Mouse (Mus musculus) bone marrow, adult 2 months (tissue): ENCODE data around the gene Retreg3. TPM values are rescaled to one million over a fixed set of nuclear protein-coding genes. Genes with fewer than 3 reads are reported as not detected.

ENCODE experiments used
- H3K27ac ChIP-seq: fragments of 200-500 bp; 2 replicates; pipeline ENCODE4 v1.5.1; 2012; ENCODE audit warnings: low read depth, mild to moderate bottlenecking, control low read depth, inconsistent platforms, low read length; ENCODE audit not compliant: control insufficient read depth, poor library complexity, insufficient read depth
- H3K4me1 ChIP-seq: fragments of 200-500 bp; 2 replicates; pipeline ENCODE4 v1.6.1; 2011; ENCODE audit warnings: low read length; ENCODE audit not compliant: control insufficient read depth, insufficient read depth
- H3K4me3 ChIP-seq: fragments of 200-500 bp; replicated peaks from 2 replicates; pipeline ENCODE3; 2011; ENCODE audit warnings: mild to moderate bottlenecking, low read depth, low read length, control low read depth; ENCODE audit not compliant: control insufficient read depth
- CTCF ChIP-seq: fragments of 200-500 bp; IDR thresholded peaks from 2 replicates; pipeline ENCODE4 v1.5.1; 2011; ENCODE audit warnings: low read length, control low read depth; ENCODE audit not compliant: control insufficient read depth, insufficient read depth
- POLR2A ChIP-seq: fragments of 200-500 bp; IDR thresholded peaks from 2 replicates; pipeline ENCODE4 v1.6.1; 2011; ENCODE audit warnings: low read depth, mild to moderate bottlenecking, control low read depth, low read length, borderline replicate concordance; ENCODE audit not compliant: control insufficient read depth
- WGBS: fragments of 180-500 bp; shearing (Covaris S2); methylation state at CpG from one replicate; pipeline ENCODE4 v1.1.7; 2018; 5-methylcytosine and 5-hydroxymethylcytosine counted together
- polyA plus RNA-seq: library from polyadenylated mRNA; stranded (reverse); fragments of >200 nt; gene quantifications from 2 replicates; pipeline ENCODE4 v1.2.4, GENCODE M21; 2011; ENCODE audit warnings: low replicate concordance; ENCODE audit not compliant: missing spikeins, insufficient read depth, insufficient read length

Retreg3 gene
- polyA plus RNA-seq, 1 experiment, result 49.4 TPM

DNA sequence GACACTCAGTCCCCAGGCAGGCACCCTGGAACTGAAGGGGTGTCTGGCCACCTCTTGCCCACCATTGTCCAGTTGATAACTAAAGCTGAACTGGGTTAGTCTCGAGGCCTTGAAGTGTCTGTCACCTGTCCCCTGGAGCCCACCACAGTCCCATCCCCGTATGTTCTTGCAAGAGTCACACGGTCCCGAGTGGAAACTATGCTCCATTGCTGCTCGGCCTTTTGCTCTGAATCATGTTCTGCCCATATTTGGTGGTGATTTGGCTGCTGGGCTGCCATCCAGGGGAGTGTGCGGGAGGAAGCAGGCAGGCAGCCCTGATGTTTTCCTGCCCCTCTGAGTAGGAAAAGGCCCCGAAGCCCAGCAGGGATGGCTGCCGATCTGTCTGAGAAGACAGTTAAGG is 59.6 kb downstream of the Retreg3 start:
- no peak for TF ChIP-seq CTCF
- TF ChIP-seq POLR2A, result no peak
- WGBS, result 40% methylated on average over 8 of the region's 8 CpGs
- H3K4me3 ChIP-seq, result no peak overlapping the region
- H3K4me1 ChIP-seq, result peaks cover 15% of the 10 kb centered on the region
- peak overlapping the region; percentile 39; the same call in 1 of the 2 replicates for H3K27ac ChIP-seq

DNA sequence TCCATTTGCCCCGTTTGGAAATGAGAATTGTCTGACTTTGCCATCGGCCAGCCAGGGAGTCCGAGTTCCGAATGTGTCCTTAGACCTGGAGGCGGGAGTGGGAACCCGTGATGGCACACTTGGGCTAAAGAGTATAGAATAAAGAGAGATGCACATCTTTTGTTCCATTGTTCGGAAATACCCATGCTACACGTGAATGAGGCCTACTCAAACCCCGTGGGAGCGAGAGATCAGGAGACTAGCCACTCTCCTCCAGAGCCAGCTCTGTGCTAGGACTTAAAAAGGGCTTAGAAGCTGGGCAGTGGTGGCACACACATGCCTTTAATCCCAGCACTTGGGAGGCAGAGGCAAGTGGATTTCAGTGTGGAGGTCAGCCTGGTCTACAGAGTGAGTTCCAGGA is 60.2 kb downstream of the Retreg3 start:
- no peak for TF ChIP-seq CTCF
- no peak for TF ChIP-seq POLR2A
- WGBS, result 91% methylated on average over 10 of the region's 10 CpGs
- no peak overlapping the region for H3K4me3 ChIP-seq
- peaks cover 15% of the 10 kb centered on the region for H3K4me1 ChIP-seq
- no peak overlapping the region; the same call in 1 of the 2 replicates for H3K27ac ChIP-seq

DNA sequence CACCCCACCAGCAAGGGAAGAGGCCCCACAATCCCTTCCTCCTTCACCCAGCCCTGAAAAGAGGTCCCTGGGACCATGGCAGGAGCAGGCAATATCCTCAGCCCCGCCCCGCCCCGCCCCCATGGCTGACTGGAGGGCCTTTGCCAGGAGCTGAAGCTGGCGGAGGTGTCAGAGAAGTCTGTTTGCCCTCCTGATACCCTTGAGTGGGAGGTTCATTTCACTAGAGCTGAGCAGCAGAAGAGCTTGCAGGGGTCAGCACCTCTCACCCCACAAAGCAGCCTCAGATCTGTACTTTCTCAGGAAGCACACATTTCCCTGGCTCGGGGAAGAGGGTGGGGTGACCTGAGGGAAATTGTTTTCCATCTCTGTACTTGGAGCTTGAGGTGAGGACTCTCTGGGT is 61.0 kb downstream of the Retreg3 start:
- no peak for TF ChIP-seq CTCF
- TF ChIP-seq POLR2A, result no peak
- Histone ChIP-seq H3K4me1 (peaks cover 11% of the 10 kb centered on the region), H3K27ac (no peak overlapping the region), H3K4me3 (no peak overlapping the region)
- 67% methylated on average over 5 of the region's 5 CpGs for WGBS

DNA sequence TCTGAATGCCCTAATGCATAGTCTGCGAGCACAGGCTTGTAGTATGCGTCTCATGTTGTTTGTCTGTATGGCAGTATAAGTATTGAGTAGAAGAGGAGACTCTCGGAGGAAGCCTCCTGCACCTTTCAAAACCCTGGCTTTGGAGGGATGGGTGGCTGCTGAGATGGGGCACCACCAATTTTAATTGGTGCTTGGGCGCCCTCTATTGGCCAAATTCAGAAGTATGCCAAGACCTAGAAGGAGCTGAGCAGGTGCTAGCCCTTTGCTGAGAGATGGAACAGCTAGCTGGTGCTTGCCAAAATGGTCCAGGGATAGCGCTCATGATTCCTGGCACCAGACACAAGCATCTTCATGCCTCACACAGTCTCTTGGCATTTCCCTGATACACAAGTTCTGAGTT is 61.8 kb downstream of the Retreg3 start:
- peak; percentile 75 for TF ChIP-seq CTCF
- TF ChIP-seq POLR2A, result no peak
- Histone ChIP-seq H3K4me3 (no peak overlapping the region), H3K27ac (no peak overlapping the region), H3K4me1 (peaks cover 5% of the 10 kb centered on the region)
- 30% methylated on average over 5 of the region's 5 CpGs for WGBS

GRCm38 (mm10) chr11:101056885-101057284 is 62.8 kb downstream of the Retreg3 start:
- Histone ChIP-seq H3K27ac (no peak overlapping the region), H3K4me1 (peaks cover under 1% of the 10 kb centered on the region), H3K4me3 (no peak overlapping the region)
- 79% methylated on average over 8 of the region's 8 CpGs for WGBS
- TF ChIP-seq POLR2A (no peak), CTCF (no peak)

DNA sequence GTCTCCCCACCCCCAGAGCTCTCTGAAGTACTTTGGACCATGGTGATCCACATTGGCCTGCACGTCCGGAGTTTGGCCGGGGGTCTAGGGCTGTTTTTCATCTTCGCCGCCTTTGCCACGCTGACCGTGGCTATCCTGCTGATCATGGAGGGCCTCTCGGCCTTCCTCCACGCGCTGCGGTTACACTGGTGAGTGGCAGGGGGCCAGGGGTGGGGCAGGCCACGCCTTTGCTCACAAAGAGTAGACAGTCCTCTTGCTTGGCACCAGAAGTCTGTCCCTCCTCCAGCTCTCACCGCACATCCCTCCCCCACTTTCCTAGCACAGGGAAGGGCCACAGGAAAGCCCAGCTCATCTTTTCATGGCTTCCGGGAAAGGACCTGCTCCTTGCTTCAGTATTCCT is 64.3 kb downstream of the Retreg3 start:
- Histone ChIP-seq H3K4me3 (no peak overlapping the region), H3K4me1 (peaks cover 4% of the 10 kb centered on the region), H3K27ac (no peak overlapping the region; the same call in 1 of the 2 replicates)
- TF ChIP-seq CTCF (no peak), POLR2A (no peak)
- WGBS, result 67% methylated on average over 14 of the region's 14 CpGs

GRCm38 (mm10) chr11:101053974-101054373 is 65.7 kb downstream of the Retreg3 start:
- Histone ChIP-seq H3K4me1 (peaks cover 4% of the 10 kb centered on the region), H3K4me3 (no peak overlapping the region), H3K27ac (no peak overlapping the region)
- TF ChIP-seq POLR2A (no peak), CTCF (peak; percentile 34; the same call in 1 of the 2 replicates)
- WGBS, result 94% methylated on average over 1 of the region's 1 CpGs

- WGBS, result 38% methylated on average over 10 of the region's 10 CpGs
- Histone ChIP-seq H3K4me3 (no peak overlapping the region), H3K4me1 (peaks cover 4% of the 10 kb centered on the region), H3K27ac (peak overlapping the region; percentile 84)
- no peak for TF ChIP-seq POLR2A
- TF ChIP-seq CTCF, result no peak
Observed at GRCm38 (mm10) chr11:101052751-101053473, 66.8 kb downstream of the Retreg3 start.
